Mouse (Mus musculus) hindbrain, embryonic 15.5 days (tissue): Measurements from ENCODE around the gene Slc35f3. TPM values are rescaled to one million over a fixed set of nuclear protein-coding genes. Genes with fewer than 3 reads are reported as not detected.

Experiments used
- ATAC-seq: fragments of 200-750 bp; cut with Nextera tagmentation; 2 replicates; pipeline ENCODE4 v1.8.0; 2017; ENCODE audit warnings: low read depth, moderate number of reproducible peaks, moderate TSS enrichment; ENCODE audit not compliant: low FRiP score
- H3K27ac ChIP-seq: fragments of 300-500 bp; sonication (generic); replicated peaks from 2 replicates; pipeline ENCODE4 v1.5.1; 2015; ENCODE audit warnings: mild to moderate bottlenecking, inconsistent platforms
- H3K27me3 ChIP-seq: fragments of 300-500 bp; sonication (generic); 2 replicates; pipeline ENCODE4 v1.6.1; 2015; ENCODE audit warnings: control low read depth, inconsistent platforms
- H3K36me3 ChIP-seq: fragments of 300-500 bp; sonication (generic); 2 replicates; pipeline ENCODE4 v1.6.1; 2015; ENCODE audit warnings: control low read depth, inconsistent platforms
- H3K4me1 ChIP-seq: fragments of 300-500 bp; sonication (generic); replicated peaks from 2 replicates; pipeline ENCODE4 v1.6.1; 2015; ENCODE audit warnings: control low read depth, inconsistent platforms
- H3K4me2 ChIP-seq: fragments of 300-500 bp; sonication (generic); 2 replicates; pipeline ENCODE4 v1.6.1; 2015; ENCODE audit warnings: moderate library complexity, mild to moderate bottlenecking, inconsistent platforms
- H3K4me3 ChIP-seq: fragments of 300-500 bp; sonication (generic); 2 replicates; pipeline ENCODE4 v1.5.1; 2015; ENCODE audit warnings: mild to moderate bottlenecking, inconsistent platforms
- H3K9ac ChIP-seq: fragments of 300-500 bp; sonication (generic); 2 replicates; pipeline ENCODE4 v1.6.1; 2015; ENCODE audit warnings: inconsistent platforms
- H3K9me3 ChIP-seq: fragments of 300-500 bp; sonication (generic); 2 replicates; pipeline ENCODE4 v1.6.1; 2016; ENCODE audit warnings: control low read depth, inconsistent platforms
- WGBS: fragments of 180-500 bp; shearing (Covaris S2); methylation state at CpG from one replicate; pipeline ENCODE4 v1.1.7; 2015; 5-methylcytosine and 5-hydroxymethylcytosine counted together
- polyA plus RNA-seq: library from polyadenylated mRNA; unstranded; fragments of >200 nt; fragmentation: Nextera tagmentation; extraction: Ambion mirVana; gene quantifications from 2 replicates; pipeline ENCODE4 v1.2.1, GENCODE M21; 2015

Slc35f3 gene
- polyA plus RNA-seq = 2.9 and 3.7 TPM in 2 replicates

- no peaks in the 10 kb centered on the region for H3K9me3 ChIP-seq
- peak within 1 kb of the TSS; percentile 64 for H3K4me3 ChIP-seq
- H3K27me3 ChIP-seq = peaks cover 5% of the 10 kb centered on the region; the same call in 1 of the 2 replicates
- H3K4me2 ChIP-seq = peak within 1 kb of the TSS; percentile 97
- H3K4me1 ChIP-seq = peaks cover 16% of the 10 kb centered on the region
- H3K9ac ChIP-seq = peak within 1 kb of the TSS; percentile 64
- no peaks in the 10 kb centered on the region for H3K36me3 ChIP-seq
- peak; percentile 78 for ATAC-seq
- WGBS = 1% methylated on average over 52 of the region's 72 CpGs
- peak within 1 kb of the TSS; percentile 38; the same call in 1 of the 2 replicates for H3K27ac ChIP-seq
Measured at GRCm38 (mm10) chr8:126298296-126299093, at the start of gene Slc35f3. Gene Slc35f3, plus strand, starts transcription at chr8:126298558.

GRCm38 (mm10) chr8:126250486-126250885 is 47.9 kb upstream of the Slc35f3 start:
- ATAC-seq = no peak
- Histone ChIP-seq H3K36me3 (no peaks in the 10 kb centered on the region), H3K4me3 (no peak overlapping the region), H3K27ac (no peak overlapping the region), H3K9ac (no peak overlapping the region), H3K4me1 (no peaks in the 10 kb centered on the region), H3K9me3 (no peaks in the 10 kb centered on the region), H3K4me2 (no peak overlapping the region), H3K27me3 (0 out of 2 replicates have a peak, but pooled peaks cover 3% of the 10 kb centered on the region)
- WGBS = 59% methylated on average over 4 of the region's 4 CpGs

GRCm38 (mm10) chr8:126256585-126257391 is 41.6 kb upstream of the Slc35f3 start:
- Histone ChIP-seq H3K4me2 (no peak overlapping the region), H3K27me3 (0 out of 2 replicates have a peak, but pooled peaks cover 3% of the 10 kb centered on the region), H3K4me3 (no peak overlapping the region), H3K4me1 (peaks cover 18% of the 10 kb centered on the region; the same call in 1 of the 2 replicates), H3K27ac (no peak overlapping the region), H3K9me3 (no peaks in the 10 kb centered on the region), H3K9ac (no peak overlapping the region), H3K36me3 (no peaks in the 10 kb centered on the region)
- no peak for ATAC-seq
- WGBS = 22% methylated on average over 9 of the region's 9 CpGs

- WGBS = 55% methylated on average over 8 of the region's 8 CpGs
- Histone ChIP-seq H3K9me3 (no peaks in the 10 kb centered on the region), H3K4me1 (peaks cover 18% of the 10 kb centered on the region; the same call in 1 of the 2 replicates), H3K4me2 (no peak overlapping the region), H3K4me3 (no peak overlapping the region), H3K27ac (no peak overlapping the region), H3K27me3 (0 out of 2 replicates have a peak, but pooled peaks cover 3% of the 10 kb centered on the region), H3K9ac (no peak overlapping the region), H3K36me3 (no peaks in the 10 kb centered on the region)
- no peak for ATAC-seq
Measured at GRCm38 (mm10) chr8:126257392-126257681, 41.0 kb upstream of the Slc35f3 start.

- Histone ChIP-seq H3K9me3 (no peaks in the 10 kb centered on the region), H3K9ac (no peak overlapping the region), H3K27ac (no peak overlapping the region), H3K4me3 (peak overlapping the region; percentile 22), H3K36me3 (no peaks in the 10 kb centered on the region), H3K27me3 (0 out of 2 replicates have a peak, but pooled peaks cover 3% of the 10 kb centered on the region), H3K4me2 (peak overlapping the region; percentile 53), H3K4me1 (peaks cover 18% of the 10 kb centered on the region; the same call in 1 of the 2 replicates)
- WGBS = 4% methylated on average over 15 of the region's 15 CpGs
- ATAC-seq = peak; percentile 65
Measured at GRCm38 (mm10) chr8:126258175-126258781, 40.1 kb upstream of the Slc35f3 start.

- Histone ChIP-seq H3K9me3 (no peaks in the 10 kb centered on the region), H3K27me3 (no peaks in the 10 kb centered on the region), H3K4me2 (no peak overlapping the region), H3K27ac (no peak overlapping the region), H3K4me3 (no peak overlapping the region), H3K9ac (no peak overlapping the region), H3K36me3 (no peaks in the 10 kb centered on the region), H3K4me1 (0 out of 2 replicates have a peak, but pooled peaks cover 3% of the 10 kb centered on the region)
- WGBS = 75% methylated on average over 1 of the region's 1 CpGs
- ATAC-seq = no peak
Measured at GRCm38 (mm10) chr8:126265186-126265585, 33.2 kb upstream of the Slc35f3 start.

GRCm38 (mm10) chr8:126267118-126267517 is 31.2 kb upstream of the Slc35f3 start:
- Histone ChIP-seq H3K27me3 (no peaks in the 10 kb centered on the region), H3K9ac (no peak overlapping the region), H3K36me3 (no peaks in the 10 kb centered on the region), H3K4me1 (no peaks in the 10 kb centered on the region), H3K4me3 (no peak overlapping the region), H3K27ac (no peak overlapping the region), H3K4me2 (no peak overlapping the region), H3K9me3 (no peaks in the 10 kb centered on the region)
- 33% methylated on average over 8 of the region's 8 CpGs for WGBS
- no peak for ATAC-seq

GRCm38 (mm10) chr8:126269733-126270132 is 28.6 kb upstream of the Slc35f3 start:
- H3K4me2 ChIP-seq = no peak overlapping the region
- ATAC-seq = no peak
- no peak overlapping the region for H3K27ac ChIP-seq

GRCm38 (mm10) chr8:126272445-126272844 is 25.9 kb upstream of the Slc35f3 start:
- H3K9ac ChIP-seq = no peak overlapping the region
- H3K36me3 ChIP-seq = no peaks in the 10 kb centered on the region
- H3K27ac ChIP-seq = no peak overlapping the region
- H3K9me3 ChIP-seq = no peaks in the 10 kb centered on the region
- ATAC-seq = no peak
- H3K4me3 ChIP-seq = no peak overlapping the region
- H3K4me1 ChIP-seq = no peaks in the 10 kb centered on the region
- 98% methylated on average over 2 of the region's 2 CpGs for WGBS
- no peaks in the 10 kb centered on the region for H3K27me3 ChIP-seq
- no peak overlapping the region for H3K4me2 ChIP-seq

More at GRCm38 (mm10) chr8:126269733-126270132, 28.6 kb upstream of the Slc35f3 start:
- Histone ChIP-seq H3K9me3 (no peaks in the 10 kb centered on the region), H3K9ac (no peak overlapping the region), H3K4me1 (no peaks in the 10 kb centered on the region), H3K36me3 (no peaks in the 10 kb centered on the region), H3K27me3 (no peaks in the 10 kb centered on the region), H3K4me3 (no peak overlapping the region)
- WGBS = 63% methylated on average over 6 of the region's 6 CpGs

GRCm38 (mm10) chr8:126273066-126273465 is 25.3 kb upstream of the Slc35f3 start:
- WGBS = 55% methylated on average over 4 of the region's 4 CpGs

GRCm38 (mm10) chr8:126274866-126275360 is 23.4 kb upstream of the Slc35f3 start:
- no peaks in the 10 kb centered on the region for H3K4me1 ChIP-seq
- no peaks in the 10 kb centered on the region for H3K27me3 ChIP-seq
- H3K27ac ChIP-seq = no peak overlapping the region
- no peaks in the 10 kb centered on the region for H3K9me3 ChIP-seq
- no peak for ATAC-seq
- WGBS = 71% methylated on average over 4 of the region's 4 CpGs
- H3K4me3 ChIP-seq = no peak overlapping the region
- no peak overlapping the region for H3K4me2 ChIP-seq
- H3K36me3 ChIP-seq = no peaks in the 10 kb centered on the region
- no peak overlapping the region for H3K9ac ChIP-seq

More at GRCm38 (mm10) chr8:126273066-126273465, 25.3 kb upstream of the Slc35f3 start:
- Histone ChIP-seq H3K27me3 (no peaks in the 10 kb centered on the region), H3K36me3 (no peaks in the 10 kb centered on the region), H3K9me3 (no peaks in the 10 kb centered on the region), H3K4me3 (no peak overlapping the region), H3K9ac (no peak overlapping the region), H3K4me1 (no peaks in the 10 kb centered on the region), H3K4me2 (no peak overlapping the region), H3K27ac (no peak overlapping the region)
- ATAC-seq = no peak
